Mouse (Mus musculus) cerebellum, postnatal 10 days (tissue): ENCODE results near the gene Prtn3.

Source experiments
- DNase-seq, 2 experiments: peaks; one replicate each; pipeline ENCODE4 v3.0.0; 2021; ENCODE audit warnings: mixed read lengths in 2 of 2

Gene Prtn3

GRCm38 (mm10) chr10:79928907-79929701 is 54.8 kb downstream of the Prtn3 start:
- DNase-seq, result peak; percentile 59 to 68

GRCm38 (mm10) chr10:79929967-79930825 is 55.9 kb downstream of the Prtn3 start:
- DNase-seq, result peak in 1 of 2 experiments; percentile 39

GRCm38 (mm10) chr10:79930826-79931186 is 56.5 kb downstream of the Prtn3 start:
- DNase-seq, result peak; percentile 63 to 76

GRCm38 (mm10) chr10:79931797-79932196 is 57.5 kb downstream of the Prtn3 start:
- peak in 1 of 2 experiments; percentile 41 for DNase-seq

- peak; percentile 78 to 89 for DNase-seq
These were observed 58.5 kb downstream of the Prtn3 start for GRCm38 (mm10) chr10:79932736-79933135.
